Mouse (Mus musculus) ES-E14 (cell line): Measurements from ENCODE around the gene Sncg. TPM values are rescaled to one million over a fixed set of nuclear protein-coding genes. Genes with fewer than 3 reads are reported as not detected.
A peak's percentile ranks its signal among the peaks of the same experiment; 100 is the strongest.

ENCODE experiments used
- DNase-seq: peaks from one replicate; pipeline ENCODE4 v3.0.0-alpha.2; 2013; ENCODE audit warnings: low read depth, low spot score
- H3K27ac ChIP-seq: 2 replicates; pipeline ENCODE4 v1.5.1; 2012; ENCODE audit warnings: low read depth, mild to moderate bottlenecking, low read length, moderate library complexity, mixed read lengths; ENCODE audit not compliant: poor library complexity, insufficient read depth, severe bottlenecking
- H3K36me3 ChIP-seq: 2 replicates; pipeline ENCODE4 v1.6.1; 2012; ENCODE audit warnings: mild to moderate bottlenecking, low read length, moderate library complexity, mixed read lengths; ENCODE audit not compliant: control insufficient read depth, poor library complexity, insufficient read depth, severe bottlenecking
- H3K4me1 ChIP-seq, 2 experiments: fragments of 150-350 bp in 1 of 2; sonication (generic) in 1 of 2; 2 replicates each; pipeline ENCODE4 v1.6.1; 2012; ENCODE audit warnings: low read length in 2 of 2, mild to moderate bottlenecking in 1 of 2, mixed read lengths in 1 of 2; ENCODE audit not compliant: control insufficient read depth in 2 of 2, insufficient read depth in 2 of 2, poor library complexity in 1 of 2
- H3K4me3 ChIP-seq, 2 experiments: fragments of 150-350 bp in 1 of 2; sonication (generic) in 1 of 2; 2 replicates each; pipeline ENCODE4 v1.5.1; 2012; ENCODE audit warnings: low read length in 2 of 2, low read depth in 1 of 2, mild to moderate bottlenecking in 1 of 2, mixed read lengths in 1 of 2; ENCODE audit not compliant: insufficient read depth in 1 of 2, poor library complexity in 1 of 2, severe bottlenecking in 1 of 2
- H3K9ac ChIP-seq: 2 replicates; pipeline ENCODE4 v1.6.1; 2012; ENCODE audit warnings: low read depth, mild to moderate bottlenecking, low read length, mixed read lengths; ENCODE audit not compliant: poor library complexity, insufficient read depth, severe bottlenecking
- H3K9me3 ChIP-seq: fragments of 150-350 bp; sonication (generic); 2 replicates; pipeline ENCODE4 v1.6.1; 2012; ENCODE audit warnings: low read depth, mild to moderate bottlenecking, low read length; ENCODE audit not compliant: control insufficient read depth, insufficient read depth
- CHD2 ChIP-seq: IDR thresholded peaks from 2 replicates; pipeline ENCODE4 v1.6.1; 2014; ENCODE audit warnings: mild to moderate bottlenecking, low read depth, low read length, inconsistent platforms
- HCFC1 ChIP-seq: IDR thresholded peaks from 2 replicates; pipeline ENCODE4 v1.6.1; 2012; ENCODE audit warnings: low read length, inconsistent platforms, borderline replicate concordance; ENCODE audit not compliant: insufficient read depth
- MAFK ChIP-seq: IDR thresholded peaks from 2 replicates; pipeline ENCODE4 v1.6.1; 2014; ENCODE audit warnings: mild to moderate bottlenecking, low read depth, low read length, inconsistent platforms; ENCODE audit not compliant: insufficient read depth
- ZC3H11A ChIP-seq: IDR thresholded peaks from 2 replicates; pipeline ENCODE4 v1.6.1; 2012; ENCODE audit warnings: low read depth, mild to moderate bottlenecking, inconsistent platforms, low read length, borderline replicate concordance
- ZNF384 ChIP-seq: IDR thresholded peaks from 2 replicates; pipeline ENCODE4 v1.6.1; 2012; ENCODE audit warnings: low read depth, low read length, inconsistent platforms
- in situ Hi-C, 2 experiments: fragments of 600-800 bp; cut with MboI; formaldehyde crosslinking; loops; one replicate each; pipeline ENCODE4 v1.15.1; 2025; ENCODE audit warnings: low sequenced_read_pairs in 2 of 2, inconsistent platforms in 1 of 2; ENCODE audit not compliant: unreplicated experiment in 2 of 2
- total RNA-seq: library from RNA; depleted of rRNA; stranded (reverse); fragments of 300-350 nt; gene quantifications from 2 replicates; pipeline ENCODE4 v1.2.3, GENCODE M21; 2012

Sncg gene
- total RNA-seq, 1 experiment = 3.9 TPM

- in situ Hi-C loops = loop anchor here in 1 of 2 experiments (10.0 kb wide), 1 partner anchor 308 kb away; the partner anchor contains the start of gene Anxa8
- Histone ChIP-seq H3K27ac (no peak overlapping the region), H3K36me3 (peaks cover 4% of the 10 kb centered on the region; the same call in 1 of the 2 replicates), H3K4me1 (no peaks in the 10 kb centered on the region), H3K9ac (no peak overlapping the region), H3K9me3 (no peaks in the 10 kb centered on the region), H3K4me3 (no peak overlapping the region)
- TF ChIP-seq ZNF384 = no peak
- TF ChIP-seq ZC3H11A = no peak
- no peak for TF ChIP-seq MAFK
- no peak for TF ChIP-seq HCFC1
- no peak for TF ChIP-seq CHD2
- no peak for DNase-seq
These were observed 18.7 kb upstream of the Sncg start for GRCm38 (mm10) chr14:34393295-34393694.

DNA sequence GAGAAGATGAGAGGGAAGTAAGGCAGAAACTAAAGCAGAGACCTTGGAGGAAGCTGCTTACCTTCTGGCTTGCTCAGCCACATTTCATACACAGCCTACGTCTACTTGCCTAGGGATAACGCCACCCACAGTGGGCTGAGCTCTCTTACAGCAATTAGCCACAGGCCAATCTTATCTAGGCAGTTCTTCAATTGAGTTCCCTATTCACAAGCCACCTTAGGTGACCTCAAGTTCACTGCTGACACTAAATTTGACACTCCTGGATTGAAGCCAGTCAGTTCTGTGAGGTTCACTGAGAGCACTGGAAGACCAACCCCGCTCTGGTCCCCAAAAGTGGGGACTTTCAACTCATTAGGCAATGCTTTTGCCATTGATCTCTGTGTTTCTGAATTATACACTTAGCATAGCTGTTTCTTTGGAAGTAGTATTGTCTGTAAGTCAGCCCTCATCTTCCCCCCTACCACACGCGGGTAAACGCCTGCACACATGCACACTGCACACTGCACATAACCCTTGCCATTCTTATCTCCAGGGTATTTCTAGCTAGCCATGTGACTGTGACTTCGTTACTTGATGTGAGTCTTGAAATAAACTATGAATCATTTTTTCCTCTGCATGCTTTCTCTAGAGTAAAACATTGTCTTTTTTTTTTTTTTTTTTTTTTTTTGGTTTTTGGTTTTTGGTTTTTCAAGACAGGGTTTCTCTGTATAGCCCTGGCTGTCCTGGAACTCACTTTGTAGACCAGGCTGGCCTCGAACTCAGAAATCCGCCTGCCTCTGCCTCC is 8.5 kb upstream of the Sncg start:
- Histone ChIP-seq H3K9me3 (no peaks in the 10 kb centered on the region), H3K9ac (no peak overlapping the region), H3K36me3 (no peaks in the 10 kb centered on the region), H3K4me3 (no peak overlapping the region), H3K4me1 (peaks cover 2 to 13% of the 10 kb centered on the region in 2 experiments; a peak in 3 of 4 replicates), H3K27ac (no peak overlapping the region)
- TF ChIP-seq MAFK (no peak), ZC3H11A (no peak), HCFC1 (no peak), CHD2 (no peak), ZNF384 (no peak)
- in situ Hi-C loops = no loop called here
- DNase-seq = no peak

GRCm38 (mm10) chr14:34378560-34379331 is 4.2 kb upstream of the Sncg start:
- no peaks in the 10 kb centered on the region for H3K9me3 ChIP-seq
- in situ Hi-C loops = no loop called here
- peak; percentile 69 for DNase-seq
- H3K27ac ChIP-seq = peak overlapping the region; percentile 68
- H3K9ac ChIP-seq = peak overlapping the region; percentile 38
- TF ChIP-seq HCFC1 (no peak), ZNF384 (no peak), ZC3H11A (no peak), MAFK (no peak), CHD2 (no peak)
- H3K36me3 ChIP-seq = no peaks in the 10 kb centered on the region
- peak overlapping the region; percentile 34 to 51 for H3K4me3 ChIP-seq
- H3K4me1 ChIP-seq = peaks cover 12 to 47% of the 10 kb centered on the region in 2 experiments

- Histone ChIP-seq H3K9ac (no peak overlapping the region; the same call in 1 of the 2 replicates), H3K4me3 (no peak overlapping the region), H3K27ac (no peak overlapping the region; the same call in 1 of the 2 replicates), H3K36me3 (no peaks in the 10 kb centered on the region), H3K9me3 (no peaks in the 10 kb centered on the region), H3K4me1 (peaks cover 14 to 57% of the 10 kb centered on the region in 2 experiments)
- in situ Hi-C loops = no loop called here
- no peak for DNase-seq
- TF ChIP-seq ZC3H11A = no peak
These were observed 2.5 kb upstream of the Sncg start for GRCm38 (mm10) chr14:34377121-34377520.
